Mouse (Mus musculus): ENCODE measurements around the gene Gm3043.
"Not testable (repeated sequence)": the region's sequence is repeated elsewhere in the genome, so short reads cannot be mapped to it uniquely, and the experiment has no call there.

The Gm3043 gene

GRCm38 (mm10) chr14:3688483-3688882 lies at the start of gene Gm3043:
Gm3043 (plus strand) TSS chr14:3688783.
- DNase-seq: not testable (repeated sequence)

GRCm38 (mm10) chr14:3651730-3652129 lies 36.9 kb upstream of the Gm3043 start, which contains the start of gene Gm3020:
Gm3020 (plus strand) TSS chr14:3652030.
- DNase-seq: not testable (repeated sequence)
